Mouse (Mus musculus) liver, adult 10 weeks (tissue): ENCODE measurements around the gene Oasl1. TPM values are rescaled to one million over a fixed set of nuclear protein-coding genes. Genes with fewer than 3 reads are reported as not detected.

ENCODE experiments used
- polyA plus RNA-seq: library from polyadenylated mRNA; stranded (reverse); fragments of 350-450 nt; fragmentation: Illumina TruSeq; extraction: RNeasy Lipid Tissue Mini Kit (QIAGEN cat#74804); gene quantifications from one replicate; pipeline ENCODE4 v1.2.3, GENCODE M21; 2014; ENCODE audit warnings: low read depth, low replicate concordance

Gene Oasl1
- polyA plus RNA-seq: 1.8 TPM

DNA sequence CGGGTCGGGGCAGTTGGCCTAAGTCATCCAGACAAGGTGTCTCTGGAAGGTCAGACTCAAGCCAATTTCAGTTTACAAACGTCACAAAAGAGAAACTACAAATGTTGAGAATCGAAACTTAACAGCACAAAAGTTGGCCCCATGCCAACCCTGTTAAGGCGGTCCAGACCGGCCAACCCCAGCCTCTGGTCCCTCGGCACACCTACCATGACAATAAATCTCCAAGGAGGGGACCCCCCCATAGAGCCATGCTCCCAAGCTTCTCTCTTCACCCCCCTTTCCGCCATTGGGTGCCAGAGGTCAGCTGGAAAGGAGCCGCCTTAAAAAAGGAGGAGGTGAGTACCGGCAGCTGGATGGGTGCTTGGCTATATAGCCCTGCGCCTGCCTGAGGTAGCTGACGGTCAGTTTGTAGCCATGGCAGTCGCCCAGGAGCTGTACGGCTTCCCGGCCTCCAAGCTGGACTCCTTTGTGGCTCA is at the start of gene Oasl1:
Oasl1 (plus strand) TSS at position 243 of the 476 bp plus-strand sequence.

DNA sequence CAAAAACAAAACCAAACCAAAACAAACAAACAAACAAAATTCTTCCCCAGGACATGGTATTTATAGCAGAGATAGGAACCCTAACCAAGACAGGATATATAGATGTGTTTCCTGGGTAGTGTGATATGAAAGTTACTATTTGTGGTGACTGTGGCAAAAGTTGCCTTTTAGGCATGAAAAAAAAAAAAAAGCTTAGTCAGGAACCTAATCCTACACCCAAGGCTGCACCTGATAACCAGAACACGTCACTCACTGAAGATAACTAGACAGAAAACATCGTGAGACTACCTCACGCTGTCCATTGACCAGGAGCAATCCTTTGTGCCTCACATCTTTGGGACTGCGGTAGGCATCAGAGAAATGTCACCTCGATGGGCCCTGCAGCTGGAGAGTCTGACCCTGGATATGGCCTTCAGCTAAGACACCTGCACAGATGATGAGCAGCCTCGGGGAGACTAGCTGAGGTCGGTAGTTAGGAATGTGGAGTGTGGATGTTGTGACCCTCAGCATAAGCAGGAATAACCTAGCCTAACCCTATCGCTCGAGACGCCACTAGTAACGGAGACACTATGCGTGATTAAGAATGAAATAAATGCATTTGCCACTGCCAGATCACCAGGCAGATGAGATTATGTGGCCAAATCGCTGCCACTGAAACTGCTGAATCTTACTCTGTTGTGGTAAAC is 26.2 kb upstream of the Oasl1 start, which contains the start of gene Oasl2:
Oasl2 (plus strand) TSS at position 249 of the 686 bp plus-strand sequence.

DNA sequence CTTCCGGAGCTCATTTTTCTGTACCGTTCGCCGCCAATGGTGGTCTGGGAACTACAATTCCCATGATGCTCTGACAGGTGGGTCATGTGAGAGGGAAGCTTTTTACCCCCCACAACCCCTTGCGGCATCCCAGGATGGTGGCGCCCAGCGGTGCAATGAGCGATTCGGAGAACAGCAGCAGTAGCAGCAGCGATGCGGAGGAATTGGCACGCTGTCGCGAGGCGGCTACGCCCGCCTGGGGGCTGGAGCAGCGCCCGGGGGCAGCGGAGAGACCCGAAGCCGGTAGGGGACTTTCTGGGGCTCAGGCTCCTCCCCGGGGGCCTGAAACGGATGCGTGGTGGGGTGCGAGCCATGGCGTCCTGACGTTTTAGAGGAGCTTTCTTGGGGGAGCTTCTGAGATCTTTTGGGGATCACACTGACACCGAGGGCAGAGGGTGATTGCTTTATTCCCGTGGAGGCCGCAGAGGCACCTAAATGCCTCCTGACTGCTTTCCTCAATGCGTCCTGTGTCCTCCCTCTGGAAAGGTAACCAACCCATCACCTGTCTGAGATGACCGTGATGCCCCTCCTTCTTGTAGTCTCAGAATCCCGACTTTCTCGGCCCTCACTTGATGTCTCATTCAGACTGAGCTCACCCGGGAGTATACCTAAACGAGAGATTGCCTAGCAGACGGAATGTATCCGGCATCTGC is 19.2 kb downstream of the Oasl1 start, which contains the start of gene 2210016L21Rik:
2210016L21Rik (plus strand) TSS at position 85 of the 692 bp plus-strand sequence.

DNA sequence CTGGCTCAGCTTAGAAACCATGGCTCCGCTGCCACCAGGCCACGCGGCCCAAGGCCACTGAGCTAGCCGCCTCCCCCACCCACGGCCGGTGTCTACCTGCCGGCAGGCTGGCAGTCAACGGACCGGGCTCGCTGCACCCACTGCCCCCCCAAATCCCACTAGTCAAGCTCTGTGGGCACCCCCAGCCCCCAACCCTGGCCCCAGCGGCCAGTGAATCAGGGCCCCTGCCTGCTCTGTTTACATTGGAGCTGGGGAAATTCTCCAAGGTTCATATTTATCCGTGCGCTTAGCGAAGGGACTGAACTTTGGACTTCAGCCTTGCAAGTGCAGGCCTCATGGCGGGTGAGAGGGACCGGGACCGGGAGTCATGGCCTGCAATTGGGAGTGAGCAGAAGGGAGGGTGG is 47.8 kb downstream of the Oasl1 start, which contains the start of gene Hnf1a:
Hnf1a (minus strand) TSS at position 271 of the 404 bp plus-strand sequence.

Other genes starting within 250 kb of the Oasl1 start
- 1.7 TPM for gene Gltp, start 232.3 kb upstream of the Oasl1 start, polyA plus RNA-seq
- 0.56 TPM for gene Tchp, start 215.5 kb upstream of the Oasl1 start, polyA plus RNA-seq
- 11.6 TPM for gene Ankrd13a, start 148.6 kb upstream of the Oasl1 start, polyA plus RNA-seq
- gene Git2, start 147.7 kb upstream of the Oasl1 start, polyA plus RNA-seq: 5.6 TPM
- 1.9 TPM for gene 1500011B03Rik, start 99.8 kb upstream of the Oasl1 start, polyA plus RNA-seq
- not detected for gene 4930519G04Rik, start 69.6 kb upstream of the Oasl1 start, polyA plus RNA-seq
- not detected for gene Gm9936, start 64.6 kb upstream of the Oasl1 start, polyA plus RNA-seq
- 8.3 TPM for gene Oasl2, start 26.3 kb upstream of the Oasl1 start, polyA plus RNA-seq
- 1.1 TPM for gene 2210016L21Rik, start 18.9 kb downstream of the Oasl1 start, polyA plus RNA-seq
- gene Hnf1a, start 47.9 kb downstream of the Oasl1 start, polyA plus RNA-seq: 0.42 TPM
- gene Sppl3, start 87.9 kb downstream of the Oasl1 start, polyA plus RNA-seq: 10.8 TPM
- not detected for gene Gm10401, start 175.1 kb downstream of the Oasl1 start, polyA plus RNA-seq
- 11.7 TPM for gene Acads, start 196.1 kb downstream of the Oasl1 start, polyA plus RNA-seq
- gene Unc119b, start 211.7 kb downstream of the Oasl1 start, polyA plus RNA-seq: 4.4 TPM
- gene Mlec, start 234.9 kb downstream of the Oasl1 start, polyA plus RNA-seq: 26.9 TPM